Mouse (Mus musculus) layer of hippocampus, postnatal 14 days (tissue): ENCODE results near the gene Adgrd1. TPM values are rescaled to one million over a fixed set of nuclear protein-coding genes. Genes with fewer than 3 reads are reported as not detected.
A peak's percentile ranks its signal among the peaks of the same experiment; 100 is the strongest.

Experiments used
- DNase-seq, 2 experiments: peaks; one replicate each; pipeline ENCODE4 v3.0.0; 2021 to 2022; ENCODE audit warnings: low spot score in 2 of 2, mixed read lengths in 1 of 2
- total RNA-seq, 2 experiments: library from RNA; stranded (reverse); gene quantifications; 2 replicates each; pipeline ENCODE4 v1.2.3; 2021

The Adgrd1 gene
- total RNA-seq, 2 experiments from 2014 or later, result 0.48 to 0.51 TPM

GRCm38 (mm10) chr5:129189071-129189470, 92.5 kb downstream of the Adgrd1 start:
- no peak for DNase-seq

GRCm38 (mm10) chr5:129190077-129190476, 93.5 kb downstream of the Adgrd1 start:
- no peak for DNase-seq

- DNase-seq, result no peak
Measured at GRCm38 (mm10) chr5:129196501-129196900, 100.0 kb downstream of the Adgrd1 start.

GRCm38 (mm10) chr5:129196971-129197519, 100.5 kb downstream of the Adgrd1 start:
- no peak for DNase-seq

- DNase-seq, result no peak
Measured at GRCm38 (mm10) chr5:129200132-129200531, 103.6 kb downstream of the Adgrd1 start.

- DNase-seq, result no peak
Measured at GRCm38 (mm10) chr5:129208279-129208678, 111.7 kb downstream of the Adgrd1 start.

- no peak for DNase-seq
Measured at GRCm38 (mm10) chr5:129208845-129209244, 112.3 kb downstream of the Adgrd1 start.

- DNase-seq, result no peak
Measured at GRCm38 (mm10) chr5:129211385-129212031, 115.0 kb downstream of the Adgrd1 start.

GRCm38 (mm10) chr5:129214023-129214422, 117.5 kb downstream of the Adgrd1 start:
- no peak for DNase-seq

GRCm38 (mm10) chr5:129216001-129216400, 119.5 kb downstream of the Adgrd1 start:
- no peak for DNase-seq

- no peak for DNase-seq
Measured at GRCm38 (mm10) chr5:129217481-129218221, 121.1 kb downstream of the Adgrd1 start.

- peak in 1 of 2 experiments; percentile 26 for DNase-seq
Measured at GRCm38 (mm10) chr5:129218222-129218505, 121.6 kb downstream of the Adgrd1 start.

GRCm38 (mm10) chr5:129218537-129218981, 122.0 kb downstream of the Adgrd1 start:
- DNase-seq, result peak in 1 of 2 experiments; percentile 70

- no peak for DNase-seq
Measured at GRCm38 (mm10) chr5:129219178-129219760, 122.7 kb downstream of the Adgrd1 start.

- DNase-seq, result no peak
Measured at GRCm38 (mm10) chr5:129225810-129226450, 129.4 kb downstream of the Adgrd1 start.

GRCm38 (mm10) chr5:129228171-129228570, 131.6 kb downstream of the Adgrd1 start:
- DNase-seq, result no peak

GRCm38 (mm10) chr5:129233301-129233700, 136.8 kb downstream of the Adgrd1 start:
- no peak for DNase-seq

- DNase-seq, result no peak
Measured at GRCm38 (mm10) chr5:129233881-129234432, 137.4 kb downstream of the Adgrd1 start.

GRCm38 (mm10) chr5:129236366-129236765, 139.8 kb downstream of the Adgrd1 start:
- DNase-seq, result no peak

GRCm38 (mm10) chr5:129241865-129242264, 145.3 kb downstream of the Adgrd1 start:
- no peak for DNase-seq

GRCm38 (mm10) chr5:129242265-129242664, 145.7 kb downstream of the Adgrd1 start:
- DNase-seq, result no peak
